Mouse (Mus musculus): Measurements from ENCODE around the gene Nrsn2. TPM values are rescaled to one million over a fixed set of nuclear protein-coding genes. Genes with fewer than 3 reads are reported as not detected.
A peak's percentile ranks its signal among the peaks of the same experiment; 100 is the strongest.

Gene Nrsn2
- polyA plus RNA-seq (2012; ENCODE audit: insufficient read depth, low replicate concordance): 1.2 TPM in 1 of 2 replicates, not detected in the other

- peaks cover 58% of the 10 kb centered on the region for H3K27me3 ChIP-seq (replicated peaks)
- H3K9me3 ChIP-seq: peaks cover 26% of the 10 kb centered on the region
- peaks cover 37% of the 10 kb centered on the region for H3K4me1 ChIP-seq
- TF ChIP-seq GATA1 (IDR thresholded peaks at IDR 0.05; ENCODE audit: borderline replicate concordance, low read length) (no peak), FLI1 (IDR thresholded peaks at IDR 0.05; ENCODE audit: low read length) (no peak)
- H3K36me3 ChIP-seq (replicated peaks; ENCODE audit: low read length): no peaks in the 10 kb centered on the region
- peak within 1 kb of the TSS; percentile 62 for H3K4me3 ChIP-seq (replicated peaks)
These were observed at the start of gene Nrsn2 for GRCm38 (mm10) chr2:152376345-152376741. Nrsn2 (minus strand) TSS chr2:152376638.

DNA sequence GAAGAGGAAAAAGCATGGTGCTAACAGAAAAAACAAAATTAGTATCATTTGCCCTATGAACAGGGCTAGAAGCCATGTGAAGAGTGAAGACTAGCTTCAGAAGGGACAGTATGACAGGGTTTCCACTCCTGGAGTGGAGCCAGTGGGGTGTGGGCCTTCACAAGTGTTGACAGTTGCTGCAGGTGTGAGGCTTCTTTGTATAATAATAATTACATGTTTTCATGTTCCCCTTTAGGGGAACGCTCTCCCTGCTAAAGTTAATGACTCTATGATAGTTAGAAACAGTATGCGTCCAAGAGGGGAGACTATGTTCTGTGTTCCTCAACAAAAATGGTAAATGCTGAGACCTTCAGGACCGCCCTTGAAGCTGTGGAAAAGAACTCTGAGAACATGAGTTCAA lies 39.3 kb upstream of the Nrsn2 start:
- H3K4me3 ChIP-seq (replicated peaks): no peak overlapping the region
- H3K4me1 ChIP-seq: peaks cover 33% of the 10 kb centered on the region
- no peak for TF ChIP-seq GATA1 (IDR thresholded peaks at IDR 0.05; ENCODE audit: borderline replicate concordance, low read length)
- TF ChIP-seq FLI1 (IDR thresholded peaks at IDR 0.05; ENCODE audit: low read length): no peak
- H3K9me3 ChIP-seq: peaks cover 71% of the 10 kb centered on the region
- peaks cover 26% of the 10 kb centered on the region for H3K36me3 ChIP-seq (replicated peaks; ENCODE audit: low read length)
- peaks cover 23% of the 10 kb centered on the region for H3K27me3 ChIP-seq (replicated peaks)

- Histone ChIP-seq H3K27me3 (replicated peaks) (peaks cover 23% of the 10 kb centered on the region), H3K4me1 (peaks cover 34% of the 10 kb centered on the region), H3K36me3 (replicated peaks; ENCODE audit: low read length) (peaks cover 26% of the 10 kb centered on the region), H3K4me3 (replicated peaks) (peak within 1 kb of the TSS; percentile 94), H3K9me3 (peaks cover 66% of the 10 kb centered on the region)
- TF ChIP-seq FLI1 (IDR thresholded peaks at IDR 0.05; ENCODE audit: low read length) (no peak), GATA1 (IDR thresholded peaks at IDR 0.05; ENCODE audit: borderline replicate concordance, low read length) (no peak)
These were observed 38.8 kb upstream of the Nrsn2 start, which contains the start of gene 6820408C15Rik for GRCm38 (mm10) chr2:152415287-152415686. 6820408C15Rik (plus strand) TSS chr2:152415587.

GRCm38 (mm10) chr2:152414591-152415165 lies 38.2 kb upstream of the Nrsn2 start, which contains the start of gene Zcchc3:
Zcchc3 (minus strand) TSS chr2:152415027.
- Histone ChIP-seq H3K4me1 (peaks cover 34% of the 10 kb centered on the region), H3K27me3 (replicated peaks) (peaks cover 24% of the 10 kb centered on the region), H3K4me3 (replicated peaks) (peak within 1 kb of the TSS; percentile 94), H3K36me3 (replicated peaks; ENCODE audit: low read length) (peaks cover 24% of the 10 kb centered on the region), H3K9me3 (peaks cover 60% of the 10 kb centered on the region)
- TF ChIP-seq FLI1 (IDR thresholded peaks at IDR 0.05; ENCODE audit: low read length) (no peak), GATA1 (IDR thresholded peaks at IDR 0.05; ENCODE audit: borderline replicate concordance, low read length) (no peak)

DNA sequence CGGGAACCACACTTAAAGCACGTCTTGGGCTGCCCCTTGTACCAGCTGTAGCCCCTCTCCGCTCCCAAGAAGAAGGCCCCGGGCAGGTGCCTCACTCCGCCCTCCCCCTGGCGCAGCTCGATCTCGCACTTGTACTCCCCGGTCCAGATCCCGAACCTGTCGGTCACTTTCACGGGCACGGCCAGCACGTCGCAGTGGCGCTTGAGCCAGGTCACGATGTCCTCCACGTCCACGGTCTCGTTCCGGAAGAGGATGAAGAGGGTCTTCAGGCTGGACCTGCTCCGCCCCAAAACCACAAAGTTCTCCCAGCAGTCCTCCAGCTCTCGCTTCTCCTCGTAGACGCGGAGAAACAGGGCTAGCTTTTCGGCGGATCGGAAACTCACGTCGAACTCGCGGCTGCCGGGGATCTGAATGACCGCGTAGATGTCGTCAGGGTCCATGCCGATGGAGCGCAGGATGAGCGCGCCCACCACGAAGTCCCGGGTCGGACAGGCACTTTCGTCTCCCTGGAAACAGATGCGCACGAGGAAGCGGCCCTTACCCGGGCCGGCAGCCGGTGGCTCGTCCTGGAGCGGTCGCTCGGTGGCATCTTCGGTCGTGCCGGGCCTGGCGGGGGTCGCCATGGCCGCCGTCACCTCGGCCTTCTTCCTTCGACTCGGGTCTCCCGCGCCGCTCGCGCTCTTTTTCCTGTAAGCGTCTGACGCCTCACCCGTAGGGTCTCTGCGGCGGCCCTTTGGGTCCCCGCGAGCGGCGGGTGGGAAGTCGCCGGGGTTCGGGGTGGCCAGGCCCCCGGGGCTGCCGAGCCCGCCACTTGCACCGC lies 37.5 kb upstream of the Nrsn2 start:
- Histone ChIP-seq H3K4me3 (replicated peaks) (peak overlapping the region; percentile 94), H3K9me3 (peaks cover 55% of the 10 kb centered on the region), H3K4me1 (peaks cover 34% of the 10 kb centered on the region), H3K36me3 (replicated peaks; ENCODE audit: low read length) (peaks cover 24% of the 10 kb centered on the region), H3K27me3 (replicated peaks) (peaks cover 25% of the 10 kb centered on the region)
- TF ChIP-seq FLI1 (IDR thresholded peaks at IDR 0.05; ENCODE audit: low read length): no peak

- peaks cover 50% of the 10 kb centered on the region for H3K9me3 ChIP-seq
- TF ChIP-seq FLI1 (IDR thresholded peaks at IDR 0.05; ENCODE audit: low read length) (no peak), GATA1 (IDR thresholded peaks at IDR 0.05; ENCODE audit: borderline replicate concordance, low read length) (no peak)
- H3K36me3 ChIP-seq (replicated peaks; ENCODE audit: low read length): peaks cover 17% of the 10 kb centered on the region
- peaks cover 34% of the 10 kb centered on the region for H3K4me1 ChIP-seq
- H3K27me3 ChIP-seq (replicated peaks): peaks cover 25% of the 10 kb centered on the region
- H3K4me3 ChIP-seq (replicated peaks): peak overlapping the region; percentile 94
These were observed 36.8 kb upstream of the Nrsn2 start for GRCm38 (mm10) chr2:152413158-152413764.

GRCm38 (mm10) chr2:152412526-152413157 lies 36.2 kb upstream of the Nrsn2 start:
- Histone ChIP-seq H3K4me1 (peaks cover 34% of the 10 kb centered on the region), H3K36me3 (replicated peaks; ENCODE audit: low read length) (peaks cover 17% of the 10 kb centered on the region), H3K27me3 (replicated peaks) (peaks cover 25% of the 10 kb centered on the region), H3K9me3 (peaks cover 48% of the 10 kb centered on the region), H3K4me3 (replicated peaks) (no peak overlapping the region)
- TF ChIP-seq GATA1 (IDR thresholded peaks at IDR 0.05; ENCODE audit: borderline replicate concordance, low read length) (no peak), FLI1 (IDR thresholded peaks at IDR 0.05; ENCODE audit: low read length) (no peak)

DNA sequence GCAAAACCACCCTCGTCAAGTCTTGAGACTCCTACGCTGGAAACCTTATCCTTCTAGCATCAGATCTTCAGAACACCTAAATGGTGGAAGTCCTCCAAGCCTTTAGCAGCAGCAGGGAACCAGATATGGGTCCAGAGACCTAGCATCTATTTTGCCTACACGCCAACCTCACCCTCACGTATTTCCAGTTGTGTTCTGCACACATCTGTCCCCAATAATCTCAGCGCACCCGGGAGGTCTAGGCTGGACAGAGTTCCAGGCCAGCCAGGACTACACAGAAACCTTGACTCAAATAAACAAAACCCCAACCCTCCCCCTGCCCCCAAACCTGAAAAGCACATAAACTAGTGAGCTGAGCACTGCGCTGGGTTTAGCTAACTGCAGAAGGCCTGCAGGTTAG lies 35.0 kb upstream of the Nrsn2 start:
- Histone ChIP-seq H3K4me1 (peaks cover 38% of the 10 kb centered on the region), H3K4me3 (replicated peaks) (no peak overlapping the region), H3K27me3 (replicated peaks) (peaks cover 25% of the 10 kb centered on the region), H3K36me3 (replicated peaks; ENCODE audit: low read length) (peaks cover 14% of the 10 kb centered on the region), H3K9me3 (peaks cover 48% of the 10 kb centered on the region)
- TF ChIP-seq FLI1 (IDR thresholded peaks at IDR 0.05; ENCODE audit: low read length) (no peak), GATA1 (IDR thresholded peaks at IDR 0.05; ENCODE audit: borderline replicate concordance, low read length) (no peak)

DNA sequence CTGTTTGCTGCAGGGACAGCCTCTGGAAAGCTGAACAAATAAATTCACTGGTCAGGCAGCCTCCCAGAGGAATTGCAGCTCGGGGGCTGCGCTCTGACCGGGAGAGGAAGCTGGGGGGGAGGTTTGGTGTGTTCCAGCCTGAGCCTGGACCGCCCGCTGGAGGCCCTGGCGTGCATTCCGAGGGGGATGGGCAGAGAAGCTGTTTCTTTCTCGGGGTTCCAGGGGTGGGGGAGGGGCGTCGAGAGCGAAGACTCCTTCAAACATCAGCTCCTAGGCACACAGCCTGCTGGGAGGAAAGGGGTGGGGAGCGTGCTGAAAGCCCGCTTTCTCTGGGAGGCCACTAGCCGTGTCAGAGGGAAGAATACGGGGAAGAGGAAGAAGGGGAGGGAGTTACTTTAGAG lies 34.5 kb upstream of the Nrsn2 start:
- H3K36me3 ChIP-seq (replicated peaks; ENCODE audit: low read length): peaks cover 10% of the 10 kb centered on the region
- peaks cover 25% of the 10 kb centered on the region for H3K27me3 ChIP-seq (replicated peaks)
- TF ChIP-seq FLI1 (IDR thresholded peaks at IDR 0.05; ENCODE audit: low read length) (no peak), GATA1 (IDR thresholded peaks at IDR 0.05; ENCODE audit: borderline replicate concordance, low read length) (no peak)
- H3K4me3 ChIP-seq (replicated peaks): no peak overlapping the region
- H3K4me1 ChIP-seq: peaks cover 43% of the 10 kb centered on the region
- peaks cover 43% of the 10 kb centered on the region for H3K9me3 ChIP-seq

Measured in megakaryocyte, embryonic 14.5 days (primary cell).